Mouse (Mus musculus) layer of hippocampus, postnatal 10 days (tissue): ENCODE results near the gene Hcn2. TPM values are rescaled to one million over a fixed set of nuclear protein-coding genes. Genes with fewer than 3 reads are reported as not detected.

Source experiments
- DNase-seq, 2 experiments: peaks; one replicate each; pipeline ENCODE4 v3.0.0; 2021; ENCODE audit warnings: low spot score in 2 of 2
- long read RNA-seq: library from polyadenylated mRNA; stranded (forward); transcript quantifications from one replicate; pipeline ENCODE4 v2.0.0, GENCODE M21; 2023
- total RNA-seq, 2 experiments: library from RNA; stranded (reverse); gene quantifications; 2 replicates each; pipeline ENCODE4 v1.2.3; 2021

The Hcn2 gene
- total RNA-seq = 10 to 100 TPM; 82.8 to 84.2 TPM
- long read RNA-seq, transcript Hcn2-202 (8 exons, 3,195 nt) = major isoform, 15 of 42 reads
- long read RNA-seq, partial matches to known transcripts = 23 of 42 reads
- long read RNA-seq, other reads (novel, unspliced or antisense) = 4 of 42 reads

DNA sequence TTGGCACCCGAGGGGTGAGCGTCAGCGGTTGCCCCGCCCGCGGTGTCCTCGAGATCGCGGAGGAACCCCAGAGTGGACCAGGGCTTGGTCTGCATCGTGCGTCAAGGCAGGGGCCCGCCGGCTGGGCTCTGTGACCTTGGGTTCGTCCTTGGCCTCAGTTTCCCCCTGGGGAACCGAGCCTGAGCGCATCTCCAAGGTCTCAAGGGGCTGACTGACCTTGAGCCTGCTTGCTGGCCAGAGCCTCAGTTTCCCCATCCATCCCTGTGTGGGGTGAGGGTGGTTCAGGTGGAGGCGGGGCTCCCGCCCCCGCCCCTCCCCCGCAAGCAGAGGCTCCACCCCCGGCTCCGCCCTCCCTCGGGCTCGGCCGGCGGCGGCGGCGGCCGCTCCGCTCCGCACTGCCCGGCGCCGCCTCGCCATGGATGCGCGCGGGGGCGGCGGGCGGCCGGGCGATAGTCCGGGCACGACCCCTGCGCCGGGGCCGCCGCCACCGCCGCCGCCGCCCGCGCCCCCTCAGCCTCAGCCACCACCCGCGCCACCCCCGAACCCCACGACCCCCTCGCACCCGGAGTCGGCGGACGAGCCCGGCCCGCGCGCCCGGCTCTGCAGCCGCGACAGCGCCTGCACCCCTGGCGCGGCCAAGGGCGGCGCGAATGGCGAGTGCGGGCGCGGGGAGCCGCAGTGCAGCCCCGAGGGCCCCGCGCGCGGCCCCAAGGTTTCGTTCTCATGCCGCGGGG, at the start of gene Hcn2:
Hcn2 (plus strand) TSS at position 381 of the 734 bp plus-strand sequence.
- DNase-seq = no peak

DNA sequence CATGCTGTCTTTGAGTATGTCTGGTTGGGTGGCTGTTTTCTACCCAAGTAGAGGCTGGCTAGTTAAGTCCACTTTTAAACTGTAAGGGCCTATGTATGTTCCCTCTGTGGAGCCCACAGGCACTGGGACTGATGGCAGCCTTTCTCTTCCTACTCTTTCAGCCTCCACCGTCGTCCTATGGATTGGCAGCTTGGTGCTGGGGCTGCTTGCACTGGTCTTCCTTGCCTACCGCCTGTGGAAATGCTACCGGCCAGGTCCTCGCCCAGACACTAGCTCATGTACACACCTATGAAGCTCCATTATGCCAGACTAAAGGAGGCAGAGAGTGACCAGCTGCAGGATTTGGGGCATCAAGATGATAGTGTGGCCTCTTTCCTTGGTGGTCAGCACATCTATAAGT, 48.4 kb upstream of the Hcn2 start:
- no peak for DNase-seq

DNA sequence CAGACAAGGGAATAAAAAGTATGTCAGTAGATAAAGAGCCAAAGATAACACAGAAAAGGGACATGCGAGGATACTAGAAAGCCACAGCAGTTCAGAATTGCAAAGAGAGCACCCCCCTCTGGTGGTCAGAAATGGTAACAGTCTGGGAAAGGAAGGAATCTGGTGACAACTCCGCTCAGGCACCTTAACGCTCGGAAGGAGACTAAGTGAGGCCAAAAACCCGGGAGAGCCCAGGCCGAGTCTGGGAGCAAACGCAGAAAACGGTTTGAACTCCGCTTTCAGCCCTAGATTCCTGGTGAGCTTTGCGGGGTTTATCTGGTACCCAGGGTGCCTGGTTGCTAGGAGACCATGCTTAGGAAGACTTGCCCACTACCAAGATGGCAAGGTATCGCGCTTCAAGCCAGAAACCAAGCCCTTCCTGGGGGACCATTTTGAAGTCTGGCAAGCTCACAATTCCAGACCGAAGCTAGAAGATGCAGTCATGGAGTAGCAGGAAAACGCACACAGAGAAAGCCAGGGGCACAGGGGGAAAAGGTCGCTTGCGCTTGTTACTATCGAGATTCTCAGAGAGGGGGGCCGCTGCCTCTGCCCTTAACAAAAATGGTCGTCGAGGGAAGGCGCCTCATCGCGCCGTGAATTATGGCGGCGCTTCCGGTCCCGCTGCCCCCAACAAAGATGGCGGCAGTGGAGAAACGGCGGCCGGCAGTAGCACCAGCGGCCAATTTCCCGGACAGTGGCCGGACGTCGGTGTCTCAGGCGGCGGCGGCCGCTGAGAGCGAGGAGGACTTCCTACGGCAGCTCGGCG, 47.5 kb upstream of the Hcn2 start, which contains the start of gene Tpgs1:
Tpgs1 (plus strand) TSS at position 599 of the 805 bp plus-strand sequence.
- DNase-seq = peak; percentile 95 to 96

DNA sequence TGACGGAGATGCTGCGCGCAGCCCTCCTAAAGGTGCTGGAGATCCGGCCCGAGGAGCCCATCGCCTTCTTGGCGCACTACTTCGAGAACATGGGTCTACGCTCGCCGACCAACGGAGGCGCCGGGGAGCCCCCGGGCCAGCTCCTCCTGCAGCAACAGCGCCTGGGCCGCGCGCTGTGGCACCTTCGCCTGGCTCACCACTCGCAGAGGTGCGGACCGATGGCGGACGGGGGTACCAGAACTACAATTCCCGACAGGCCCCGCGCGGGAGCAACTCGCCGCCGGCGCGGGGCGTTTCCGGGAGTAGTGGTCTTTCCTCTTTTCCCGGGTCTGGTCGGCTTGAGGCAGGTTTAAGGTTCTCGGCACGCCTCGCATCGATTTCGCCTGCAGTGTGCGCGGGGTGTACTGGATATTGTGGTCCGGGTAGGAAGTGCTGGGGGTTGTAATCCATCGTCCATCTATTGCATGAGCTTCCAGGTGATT, 46.8 kb upstream of the Hcn2 start:
- peak; percentile 82 to 86 for DNase-seq

DNA sequence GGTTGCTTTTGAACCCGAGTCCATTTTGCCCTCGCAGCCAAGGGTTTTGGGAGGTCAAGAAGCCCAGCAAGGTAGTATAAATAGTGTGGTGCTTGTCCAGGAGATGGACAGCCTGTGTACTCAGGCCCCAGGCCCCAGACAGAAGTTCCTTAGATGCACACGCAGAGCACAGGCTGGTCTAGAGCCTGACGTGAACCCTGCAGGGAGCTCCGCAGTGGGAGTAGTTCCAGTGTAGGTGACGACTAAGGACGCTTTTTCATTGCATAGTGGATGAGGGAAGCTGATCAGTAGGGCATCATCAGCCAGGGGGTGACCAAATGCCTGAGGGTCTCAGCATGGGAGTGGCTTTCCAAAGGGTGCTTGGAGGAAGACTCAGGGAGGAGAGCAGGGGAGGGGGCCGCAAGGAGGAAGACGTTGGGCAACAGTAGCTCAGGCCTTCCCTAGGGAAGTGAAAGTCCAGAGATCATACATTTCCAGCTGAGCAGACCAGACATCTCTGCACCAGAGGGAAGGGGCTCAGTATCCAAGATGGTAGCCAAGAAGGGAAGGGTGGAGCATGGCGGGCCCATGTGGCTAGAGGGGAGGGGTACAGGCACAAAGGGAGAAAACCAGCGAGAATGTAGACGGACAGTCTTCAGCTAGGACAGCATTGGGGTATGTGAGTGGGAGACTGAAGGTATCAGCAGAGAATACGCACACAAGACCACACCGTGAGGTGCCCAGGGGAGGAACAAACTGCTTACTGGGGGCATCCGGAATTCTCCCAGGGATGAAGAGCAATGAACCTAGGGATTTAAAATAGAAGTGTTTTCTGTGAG, 46.2 kb upstream of the Hcn2 start:
- DNase-seq = no peak

DNA sequence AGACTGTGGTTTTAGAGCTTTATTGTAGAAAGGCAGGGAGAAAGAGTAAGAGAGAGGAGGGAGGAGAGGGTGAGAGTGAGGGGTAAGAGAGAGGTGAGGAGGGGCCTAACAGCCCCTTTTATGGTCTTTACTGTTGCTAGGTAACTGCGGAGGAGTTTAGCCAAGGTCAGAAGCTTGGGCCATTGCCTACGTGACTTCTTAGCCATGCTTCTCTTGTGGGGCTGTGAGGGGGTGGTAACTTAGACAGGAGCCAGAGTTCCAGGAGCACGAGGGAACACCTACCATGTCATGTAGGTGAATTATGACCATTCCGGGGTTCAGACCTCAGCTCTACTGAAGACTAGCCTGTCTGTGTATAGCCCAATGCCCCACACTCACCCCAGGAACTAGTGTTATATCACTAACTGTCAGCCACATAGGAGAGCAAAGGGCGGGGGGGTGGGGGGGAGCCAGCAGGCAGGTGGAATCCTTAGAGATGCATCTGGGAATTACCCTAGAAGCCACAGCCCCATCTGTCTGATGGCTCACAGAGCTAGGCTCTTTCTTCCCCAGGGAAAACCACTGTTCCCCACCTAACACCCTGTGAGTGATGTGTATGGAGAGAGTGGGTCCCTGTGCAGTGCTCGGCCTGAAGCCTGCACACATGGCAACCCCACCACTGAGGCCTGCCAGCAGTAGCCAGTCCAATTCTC, 44.9 kb upstream of the Hcn2 start:
- DNase-seq = no peak

DNA sequence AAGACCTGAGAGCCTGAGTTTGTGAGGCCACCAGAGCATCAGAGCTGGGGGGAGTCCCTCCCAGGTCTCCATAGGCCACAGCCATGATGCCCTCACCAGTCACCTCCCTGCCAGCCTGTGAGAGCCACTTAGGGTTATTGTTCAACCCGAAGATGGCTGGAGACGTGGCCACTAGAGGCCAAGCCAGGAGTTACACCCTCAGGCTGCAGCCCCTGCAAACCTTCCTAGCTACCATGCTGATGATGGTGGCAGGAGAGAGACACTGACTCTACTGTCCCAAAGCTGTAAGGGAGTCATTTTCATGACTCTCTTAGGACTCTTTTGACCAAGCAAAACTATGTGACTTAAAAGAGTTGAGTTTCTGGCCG, 44.4 kb upstream of the Hcn2 start:
- DNase-seq = no peak

DNA sequence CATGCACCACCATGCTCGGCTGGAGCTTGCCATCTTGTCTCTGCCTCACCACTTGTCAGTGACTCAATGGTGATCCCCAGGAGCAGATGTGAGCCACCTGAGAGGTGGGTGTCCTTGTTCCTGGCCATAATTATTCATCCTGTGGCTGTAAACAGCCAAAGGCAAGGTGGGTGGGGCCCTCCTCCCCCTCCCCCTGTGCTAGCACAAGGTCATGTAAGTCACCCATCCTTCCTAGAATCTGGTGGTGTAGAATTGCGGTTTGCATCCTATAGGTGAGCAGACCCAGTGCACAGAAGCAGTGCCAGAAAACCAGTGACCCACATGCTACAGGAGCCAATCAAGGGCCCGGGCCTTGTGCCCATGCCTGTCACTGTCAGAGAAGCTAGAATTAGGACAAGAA, 43.4 kb upstream of the Hcn2 start:
- no peak for DNase-seq

DNA sequence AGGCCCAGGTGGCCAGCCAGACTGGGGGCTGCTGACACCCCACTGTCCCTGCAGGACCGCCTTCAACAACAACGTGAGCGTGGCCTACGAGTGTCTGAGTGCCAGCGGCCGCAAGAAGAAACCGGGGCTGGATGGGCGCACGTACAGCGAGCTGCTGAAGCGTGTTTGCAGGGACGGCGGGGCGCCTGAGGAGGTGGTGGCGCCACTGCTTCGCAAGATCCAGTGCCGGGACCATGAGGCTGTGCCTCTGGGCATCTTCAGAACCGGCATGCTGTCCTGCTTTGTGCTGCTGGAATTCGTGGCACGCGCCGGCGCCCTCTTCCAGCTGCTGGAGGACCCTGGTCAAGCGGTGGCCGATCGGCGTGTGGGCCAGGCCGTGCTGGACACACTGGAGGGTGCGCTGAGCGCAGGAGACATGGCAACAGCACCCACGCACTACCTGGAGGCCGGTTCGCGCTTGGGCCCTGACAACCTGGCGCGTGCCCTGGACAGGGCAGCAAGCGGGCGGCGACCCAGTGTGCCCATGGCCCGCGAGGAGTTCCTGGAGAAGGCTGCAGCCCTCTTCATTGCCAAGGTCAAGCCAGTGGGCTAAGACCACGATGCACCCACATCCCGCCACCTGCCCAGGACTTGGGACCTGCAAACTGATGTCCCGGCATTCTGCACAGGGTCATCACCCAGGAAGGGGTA, 40.9 kb upstream of the Hcn2 start:
- no peak for DNase-seq

DNA sequence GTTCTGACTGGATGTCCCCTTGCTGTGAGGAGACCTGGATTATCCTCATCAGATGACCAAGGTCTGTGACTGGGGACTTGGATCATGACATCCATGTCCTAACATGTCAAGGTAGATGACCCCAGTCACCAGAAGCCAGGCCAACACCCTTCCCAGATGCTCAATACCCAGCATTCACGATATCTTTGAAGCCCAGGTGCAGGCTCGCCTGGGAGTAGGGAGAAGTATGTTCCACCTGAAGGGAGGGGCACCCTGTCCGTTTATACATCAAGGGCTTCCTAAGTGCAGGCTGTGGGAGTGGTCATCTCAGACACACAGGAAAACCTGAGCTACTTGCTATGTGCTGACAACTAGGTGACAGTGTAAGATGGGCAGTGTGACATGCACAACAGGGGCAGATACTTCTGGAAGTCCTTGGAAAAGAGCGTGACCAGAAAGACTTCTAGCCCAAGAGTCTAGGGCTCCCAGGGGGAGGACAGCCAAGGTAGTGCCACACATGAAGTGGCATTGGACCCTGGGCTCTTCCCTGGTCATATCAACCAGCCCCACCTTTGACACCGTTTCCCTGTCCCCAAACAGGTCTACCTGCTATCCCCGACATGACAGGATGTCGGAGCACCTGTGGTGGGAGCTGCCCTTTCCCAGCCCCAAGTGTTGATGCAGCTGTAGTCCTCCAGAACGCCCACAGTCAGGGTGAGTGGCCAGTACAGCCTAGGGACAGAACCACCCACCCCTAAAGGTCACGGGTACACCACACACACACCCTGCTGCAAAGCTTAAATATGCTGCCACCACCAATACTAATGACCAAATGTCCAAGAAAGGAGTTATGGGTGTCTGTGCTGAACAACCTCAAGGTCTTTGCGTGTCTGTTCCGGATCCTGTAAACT, 35.6 kb upstream of the Hcn2 start:
- DNase-seq = no peak

DNA sequence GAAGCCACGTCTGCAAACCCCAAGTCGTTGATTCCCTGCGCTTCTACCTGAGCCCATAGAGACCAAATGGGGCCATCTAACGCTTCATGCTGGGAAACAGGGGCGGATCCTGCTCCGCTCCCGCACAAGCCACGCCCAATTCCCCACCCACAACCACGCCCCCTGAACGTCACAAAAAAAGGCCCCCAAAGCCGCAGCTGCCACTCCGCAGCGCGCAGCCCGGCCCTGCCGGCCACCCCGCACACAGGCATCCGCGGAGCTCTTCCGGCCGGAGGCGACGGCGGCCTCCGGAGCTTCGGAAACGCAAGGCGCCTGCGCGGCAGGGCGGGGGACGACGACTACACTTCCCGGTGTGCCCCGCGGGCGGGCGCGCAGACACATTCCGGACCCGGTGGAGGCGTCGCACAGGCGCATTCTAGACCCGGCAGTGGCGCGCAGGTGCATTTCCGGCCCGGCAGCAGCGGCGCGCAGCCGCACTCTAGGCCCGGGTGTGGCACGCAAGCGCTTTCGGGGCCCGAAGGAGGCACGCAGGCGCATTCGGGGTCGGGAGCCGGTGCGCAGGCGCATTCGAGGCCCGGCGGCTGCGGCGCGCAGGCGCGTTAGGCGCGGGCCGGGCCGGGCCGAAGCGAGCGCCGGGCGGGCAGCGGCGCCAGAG, 34.7 kb upstream of the Hcn2 start, which contains the start of gene Cdc34:
Cdc34 (plus strand) TSS at position 605 of the 655 bp plus-strand sequence.
- peak; percentile 97 to 99 for DNase-seq

DNA sequence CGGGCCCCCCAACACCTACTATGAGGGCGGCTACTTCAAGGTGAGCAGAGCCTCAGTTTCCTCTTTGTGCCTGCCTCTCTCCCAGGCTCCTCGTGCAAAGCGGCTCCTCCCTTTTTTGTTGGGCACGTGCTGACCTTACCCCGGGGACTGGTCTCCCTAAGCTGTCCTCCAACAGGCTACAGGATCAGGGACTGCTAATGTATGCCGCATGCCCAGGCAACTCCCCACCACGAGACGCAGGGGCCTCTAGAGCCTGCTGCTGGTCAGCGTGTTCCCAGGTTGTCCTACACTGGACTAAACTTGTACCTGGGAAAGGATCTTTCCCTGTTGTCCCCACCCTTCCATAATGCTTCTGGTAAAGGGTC, 33.9 kb upstream of the Hcn2 start:
- DNase-seq = peak; percentile 49 to 52

DNA sequence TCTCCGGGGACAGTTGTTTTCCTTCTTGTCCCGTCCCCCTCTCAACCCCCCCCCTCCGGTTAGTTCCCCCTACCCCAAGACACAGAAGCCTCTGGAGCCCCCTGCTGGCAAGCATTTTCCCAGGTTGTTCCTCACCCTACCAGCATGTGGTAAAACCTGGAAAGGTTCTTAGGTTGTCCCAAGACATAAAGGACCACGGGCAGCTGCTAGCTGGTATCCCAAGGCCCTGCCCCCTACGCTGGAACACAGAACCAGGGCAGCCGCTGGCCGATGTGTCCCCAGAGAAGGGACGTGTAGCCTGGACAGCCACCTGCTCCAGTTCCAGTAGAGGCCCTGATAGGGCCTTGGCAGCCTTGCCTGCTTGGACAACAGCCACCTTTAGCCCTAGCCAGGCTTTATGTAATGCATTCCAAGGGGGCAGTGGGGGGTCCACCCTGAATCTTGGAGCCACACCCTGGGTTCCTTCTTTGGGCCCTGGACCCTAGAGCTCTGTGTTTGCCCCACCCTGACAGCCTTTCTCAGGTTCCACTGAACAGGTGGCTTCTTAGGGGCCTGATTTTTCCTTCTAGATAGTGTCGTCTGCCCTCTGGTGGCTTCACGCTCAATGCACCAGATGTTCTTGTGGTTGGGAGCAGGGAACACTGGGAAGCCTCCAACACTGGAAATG, 33.4 kb upstream of the Hcn2 start:
- DNase-seq = peak; percentile 69 to 74

DNA sequence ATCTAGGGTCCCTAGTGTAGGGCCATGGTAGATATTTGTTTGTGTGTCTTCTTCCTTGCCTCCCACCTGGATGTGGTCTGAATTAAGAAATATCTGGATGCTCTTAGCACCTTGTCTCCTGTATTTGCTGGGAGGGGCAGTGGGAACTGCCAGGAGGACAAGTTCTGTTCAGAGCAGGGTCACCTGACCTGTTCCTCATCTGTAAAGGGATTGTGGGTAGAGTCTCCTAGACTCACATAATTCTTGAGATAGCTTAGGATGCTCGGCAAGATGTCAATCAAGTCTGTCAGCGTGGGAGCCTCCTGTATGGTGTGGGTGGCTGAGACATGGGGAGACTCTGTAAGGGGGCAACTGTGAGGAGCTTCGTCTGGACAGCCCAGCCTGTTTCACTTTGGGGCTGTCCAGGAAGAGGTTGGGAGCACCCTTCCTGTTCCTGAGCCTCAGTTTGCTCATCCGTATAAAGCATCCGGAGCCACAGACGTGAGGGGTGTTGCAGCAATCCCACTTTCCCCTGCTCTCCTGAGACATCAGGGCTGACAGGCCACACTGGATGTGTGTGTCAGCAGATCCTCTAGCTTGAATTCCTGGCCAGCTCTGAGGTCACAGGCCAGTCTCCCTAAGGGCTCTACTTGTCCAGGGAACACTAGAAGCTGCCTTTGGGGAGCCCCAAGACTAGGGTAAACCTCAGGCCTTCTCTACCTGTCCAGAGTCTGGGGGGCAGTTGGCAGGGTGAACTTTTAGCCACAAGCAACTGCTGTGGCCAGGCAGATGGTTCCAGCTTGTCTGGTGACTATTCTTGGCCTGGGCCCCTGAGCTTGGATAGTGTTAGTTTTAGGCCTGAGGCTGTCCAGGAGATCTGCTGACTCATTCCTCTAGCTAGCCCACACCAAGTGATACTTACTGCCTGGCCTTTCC, 32.5 kb upstream of the Hcn2 start:
- no peak for DNase-seq

DNA sequence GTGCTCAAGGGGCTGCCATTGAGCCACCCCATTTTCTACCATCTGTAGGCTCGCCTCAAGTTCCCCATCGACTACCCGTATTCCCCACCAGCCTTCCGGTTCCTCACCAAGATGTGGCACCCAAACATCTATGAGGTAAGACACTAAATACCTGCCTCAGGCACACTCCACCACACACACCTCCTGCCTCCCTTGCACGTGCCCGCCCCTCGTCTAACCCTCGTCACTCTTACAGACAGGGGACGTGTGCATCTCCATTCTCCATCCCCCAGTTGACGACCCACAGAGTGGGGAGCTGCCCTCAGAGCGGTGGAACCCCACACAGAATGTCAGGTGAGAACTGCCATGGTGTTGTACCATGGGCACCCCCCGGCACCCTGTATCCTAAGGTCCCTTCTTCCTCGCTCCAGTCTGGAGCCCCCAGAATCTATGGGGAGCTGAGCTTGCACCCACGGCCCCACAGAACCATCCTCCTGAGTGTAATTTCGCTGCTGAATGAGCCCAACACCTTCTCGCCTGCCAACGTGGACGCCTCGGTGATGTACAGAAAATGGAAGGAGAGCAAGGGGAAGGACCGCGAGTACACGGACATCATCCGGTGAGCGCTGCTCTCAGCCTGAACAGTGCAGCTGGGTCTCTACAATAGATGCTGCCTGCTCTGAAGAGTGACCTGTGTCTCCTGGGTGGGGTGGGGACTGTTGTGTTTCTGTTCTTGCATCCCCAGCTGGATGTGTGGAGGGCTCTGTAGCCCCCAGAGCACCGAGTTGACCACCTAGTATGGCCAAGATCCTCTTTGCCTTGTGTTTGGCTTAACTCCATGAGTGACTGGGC, 31.4 kb upstream of the Hcn2 start:
- no peak for DNase-seq

DNA sequence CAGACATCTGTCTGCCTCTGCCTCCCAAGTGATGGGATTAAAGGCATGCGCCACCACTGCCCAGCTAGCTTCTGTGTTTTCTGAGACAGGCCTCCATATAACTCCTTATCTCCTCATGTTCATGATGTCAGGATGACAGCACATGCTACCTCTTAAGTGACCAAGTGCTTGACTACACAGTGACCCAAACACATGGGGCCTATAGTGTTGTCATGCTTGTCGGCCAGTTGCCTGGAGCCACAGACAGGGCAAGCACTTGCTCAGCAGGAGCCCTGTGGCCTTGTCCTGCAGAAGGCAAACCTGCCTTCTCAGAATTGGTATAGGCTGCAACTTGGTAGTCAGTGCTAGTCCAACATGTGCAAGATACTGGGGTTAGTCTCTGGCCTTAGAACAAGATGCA, 30.2 kb upstream of the Hcn2 start:
- DNase-seq = no peak
